Mouse (Mus musculus): ENCODE measurements around the gene Atp11a.
A peak's percentile ranks its signal among the peaks of the same experiment; 100 is the strongest.

- TF ChIP-seq CTCF (IDR thresholded peaks at IDR 0.05; ENCODE audit: low read depth, low read length) (peak; percentile 81), POLR2A (IDR thresholded peaks at IDR 0.05; ENCODE audit: borderline replicate concordance, low read depth, low read length) (no peak)
These were observed 139.9 kb downstream of the Atp11a start for GRCm38 (mm10) chr8:12896494-12897373.
